Mouse (Mus musculus): ENCODE measurements around the gene Tmem144. TPM values are rescaled to one million over a fixed set of nuclear protein-coding genes. Genes with fewer than 3 reads are reported as not detected.
A peak's percentile ranks its signal among the peaks of the same experiment; 100 is the strongest.
"Not testable (repeated sequence)": the region's sequence is repeated elsewhere in the genome, so short reads cannot be mapped to it uniquely, and the experiment has no call there.

Tmem144 gene
- total and polyA plus RNA-seq, 3 experiments = 2.1 to 14.6 (median 9.0) TPM

DNA sequence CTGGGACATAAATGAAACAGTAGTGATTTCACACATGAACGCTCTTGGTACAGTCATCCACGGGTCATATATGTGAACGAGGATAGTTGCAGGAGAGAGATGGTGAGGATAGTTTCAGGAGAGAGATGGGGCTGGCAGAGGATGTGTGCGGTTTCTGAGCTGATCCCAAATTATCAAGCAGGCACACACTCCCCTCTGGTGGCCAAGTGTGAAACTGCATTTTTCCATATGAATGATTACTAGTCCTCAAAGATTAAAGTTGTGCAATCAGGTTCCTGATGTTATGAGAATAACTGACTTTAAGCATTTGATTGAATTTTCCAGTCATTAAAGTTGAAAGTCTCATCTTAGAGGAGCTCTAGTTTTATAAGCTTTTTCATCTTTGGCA is 43.4 kb downstream of the Tmem144 start:
- DNase-seq = peak; percentile 65

DNA sequence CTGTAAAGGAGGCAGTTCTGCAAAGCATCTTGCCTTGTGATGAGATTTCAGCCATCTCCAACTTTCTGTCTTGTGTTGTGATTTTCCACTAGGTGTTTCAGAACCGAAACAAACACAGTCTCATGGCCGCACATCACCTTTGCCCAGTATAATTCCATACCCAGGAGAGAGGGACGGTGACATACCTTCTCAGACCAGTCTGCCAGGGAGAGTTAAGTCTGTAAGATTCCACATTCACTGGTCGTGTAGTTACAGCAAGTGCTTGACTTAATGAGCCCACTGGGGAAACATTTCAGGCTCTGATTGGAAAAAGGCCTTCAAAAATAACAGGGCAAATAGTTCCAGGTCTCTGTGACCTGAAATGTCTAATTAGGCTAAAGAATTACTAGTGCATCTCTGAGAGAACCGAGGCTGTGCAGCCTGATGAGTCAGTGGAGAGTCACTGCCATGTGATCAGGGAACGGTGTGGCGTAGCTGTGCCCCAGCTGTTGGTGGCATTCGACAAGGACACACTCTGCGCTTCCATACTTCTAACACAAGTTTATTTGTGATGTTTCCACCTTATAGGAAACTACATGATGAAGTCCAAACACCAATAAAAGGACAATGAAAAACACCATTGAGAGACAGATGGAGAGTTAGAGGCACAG is 43.9 kb downstream of the Tmem144 start:
- peak; percentile 62 for DNase-seq

DNA sequence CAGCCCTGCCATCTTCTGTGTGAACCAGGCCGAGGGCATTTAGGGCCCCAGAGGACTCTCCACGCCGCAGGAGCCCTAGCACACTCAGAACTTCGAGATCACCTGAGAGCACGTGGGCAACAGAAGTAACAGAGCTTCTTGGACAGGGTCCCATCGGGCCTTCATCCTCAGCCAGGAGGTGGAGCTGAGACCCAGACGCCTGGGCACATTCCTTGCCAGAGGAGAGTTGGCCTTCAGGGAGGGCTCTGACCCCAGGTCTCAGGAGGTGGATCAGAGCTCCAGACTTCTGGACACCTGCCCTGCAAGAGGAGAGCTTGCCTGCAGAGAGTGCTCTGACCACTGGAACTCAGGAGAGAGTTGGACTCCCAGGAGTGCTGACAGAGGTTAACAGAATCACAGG is 51.8 kb downstream of the Tmem144 start:
- DNase-seq = not testable (repeated sequence)

DNA sequence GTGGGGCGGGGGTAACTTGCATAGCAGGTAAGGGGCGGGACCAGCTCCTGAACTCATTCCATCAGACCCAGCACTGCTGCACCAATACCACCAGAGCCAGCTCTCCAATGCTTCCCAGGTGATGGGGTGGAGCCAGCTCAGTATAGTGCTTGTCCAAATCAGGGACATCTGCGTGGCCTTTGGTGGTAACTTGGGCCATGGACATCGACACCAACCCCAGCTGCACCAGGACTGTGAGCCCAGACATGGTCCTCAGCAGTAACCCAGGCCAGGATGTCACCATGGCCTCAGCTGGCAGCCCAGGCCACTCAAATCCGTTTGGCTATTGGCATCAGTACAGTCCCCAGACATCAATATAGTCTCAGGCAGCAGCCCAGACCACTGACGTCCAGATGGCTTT is 60.3 kb downstream of the Tmem144 start:
- DNase-seq = no peak

DNA sequence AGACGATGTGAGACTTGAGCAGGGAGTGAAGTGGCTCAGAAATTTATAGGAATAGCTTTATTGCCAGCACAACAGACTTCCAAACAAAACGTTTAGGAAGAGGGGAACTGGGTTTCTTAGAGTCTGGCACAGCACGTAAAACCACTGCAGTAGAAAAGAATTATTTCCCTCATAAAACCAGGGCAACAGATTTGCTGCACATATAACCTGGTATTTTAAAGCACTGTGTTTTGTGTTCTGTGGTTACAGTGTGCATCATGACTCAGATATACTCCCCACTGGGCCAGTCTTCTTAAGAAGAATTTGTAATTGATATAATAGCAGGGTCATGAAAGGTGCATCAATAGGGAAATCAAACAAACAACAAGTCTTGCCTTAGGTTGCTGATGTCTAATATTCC is 62.2 kb downstream of the Tmem144 start:
- DNase-seq = no peak

DNA sequence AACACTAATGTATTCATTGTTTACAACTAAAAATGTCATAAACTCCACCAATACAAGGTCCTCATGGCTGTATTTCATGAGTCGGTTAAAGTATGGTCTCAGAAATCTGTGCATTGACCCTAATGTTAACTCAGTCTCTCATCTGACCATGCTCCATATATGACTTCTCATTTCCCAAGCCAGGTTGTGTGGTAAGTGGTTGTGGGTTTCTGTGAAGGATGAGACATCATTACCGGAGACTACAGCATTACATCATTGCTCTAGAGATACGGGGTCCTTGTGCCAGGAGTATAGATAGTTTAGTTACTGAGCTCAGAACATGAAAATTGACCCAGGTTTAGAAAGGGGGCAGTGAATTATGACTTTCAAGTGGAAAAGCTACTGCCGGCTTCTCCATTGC is 63.0 kb downstream of the Tmem144 start:
- DNase-seq = no peak

DNA sequence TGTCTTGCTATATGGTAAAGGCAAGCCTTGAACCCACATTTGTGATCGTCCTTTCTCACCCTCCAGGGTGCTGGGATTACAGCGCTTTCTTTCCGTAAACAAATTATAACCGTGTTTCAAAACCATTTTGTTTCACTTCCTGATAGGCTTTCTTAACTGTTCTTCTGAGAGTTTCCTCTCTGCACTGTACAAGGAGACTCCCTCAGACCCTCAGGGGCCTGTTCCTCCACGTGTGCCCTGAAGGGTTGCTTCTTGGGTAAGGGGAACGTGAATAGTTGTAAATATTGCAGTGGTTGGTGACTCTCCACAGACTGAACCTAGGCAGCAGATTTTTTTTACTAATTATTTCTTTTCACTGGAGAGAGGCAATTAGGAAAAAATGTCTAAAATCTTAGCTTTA is 63.6 kb downstream of the Tmem144 start:
- DNase-seq = no peak

DNA sequence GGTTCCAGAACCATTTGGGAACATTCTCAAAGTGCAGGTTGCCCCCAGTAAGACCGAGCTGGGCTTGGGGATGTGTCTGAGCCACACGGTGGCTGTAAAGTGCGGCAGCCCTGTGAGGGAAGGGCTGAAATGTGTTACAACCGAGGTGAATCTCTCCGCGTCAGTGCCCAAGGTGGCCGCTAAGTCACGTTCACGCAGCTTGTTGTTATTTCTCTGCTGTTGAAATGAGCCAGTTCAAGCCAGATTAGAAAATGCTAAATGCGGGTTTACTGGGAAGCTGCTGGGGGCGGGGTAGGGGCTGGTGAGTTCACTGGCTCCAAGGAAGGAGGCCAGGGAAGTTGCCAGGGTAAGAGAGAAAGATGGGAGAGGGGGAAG is 68.2 kb downstream of the Tmem144 start:
- DNase-seq = no peak

DNA sequence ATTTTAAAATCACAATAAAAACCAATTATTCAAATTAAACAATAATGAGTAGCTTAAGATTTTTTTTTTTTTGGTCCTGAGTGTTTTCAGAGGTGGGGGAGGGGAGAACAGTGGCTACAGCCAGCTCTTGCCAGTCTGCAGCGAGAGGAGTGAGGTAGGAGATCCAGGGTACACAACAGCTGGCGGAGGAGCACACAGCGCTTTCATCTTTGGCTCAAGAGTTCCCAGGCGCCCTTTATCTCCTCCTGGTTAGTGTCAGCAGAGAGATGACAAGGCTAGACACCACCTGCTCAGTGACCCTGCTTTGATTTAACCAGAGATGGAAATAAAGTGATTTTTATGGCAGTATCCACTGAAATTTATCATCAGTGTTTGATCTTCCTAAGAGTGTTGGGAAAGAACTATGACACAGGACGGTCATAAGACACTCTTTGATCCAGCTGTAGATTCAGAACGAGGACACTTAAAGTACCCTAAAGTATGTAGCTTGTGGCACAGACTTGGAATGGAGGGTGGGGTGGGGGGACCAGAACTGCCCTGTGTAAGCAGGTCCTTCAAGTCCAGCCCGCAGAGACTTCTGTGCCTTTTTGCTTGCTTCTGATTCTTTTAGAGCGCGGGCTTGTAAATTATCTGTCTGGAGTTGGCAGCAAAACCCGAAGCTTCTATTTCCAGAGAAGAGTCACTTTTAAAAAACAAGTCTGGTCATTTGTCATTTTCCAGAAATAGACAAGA is 68.8 kb downstream of the Tmem144 start:
- DNase-seq = peak; percentile 7

DNA sequence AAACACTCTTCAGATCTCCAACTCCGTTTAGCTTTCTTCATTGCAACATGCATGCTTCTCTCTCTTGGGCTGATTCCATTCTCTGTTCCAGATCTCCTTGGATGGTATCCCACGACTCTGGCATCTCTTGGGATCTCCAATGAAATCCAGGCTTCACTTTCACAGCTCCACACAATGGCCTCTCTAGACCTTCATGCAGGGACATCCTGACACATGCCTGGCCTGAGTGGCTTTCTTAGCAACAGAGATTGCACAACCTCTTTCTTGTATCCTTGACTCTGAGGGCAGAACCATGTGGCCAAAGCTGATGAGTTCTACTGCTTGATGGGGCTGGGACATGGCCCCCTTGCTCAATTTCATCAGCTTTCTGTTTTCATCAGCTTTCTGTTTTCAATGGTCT is 79.9 kb downstream of the Tmem144 start:
- DNase-seq = peak; percentile 6

Other genes with a start within 250 kb of the Tmem144 start
- 1 to 10 TPM; 1.0 to 2.2 TPM for gene 4930579G24Rik, start 223.7 kb downstream of the Tmem144 start, total RNA-seq (2021)
- 1.1 and 1.2 TPM in 2 replicates for gene 4930579G24Rik, start 223.7 kb downstream of the Tmem144 start, polyA plus RNA-seq (2012; rRNA removed)
- gene Etfdh, start 223.3 kb downstream of the Tmem144 start, total RNA-seq (2021) = 100 to 1,000 TPM; 210 to 240 TPM
- 549 and 654 TPM in 2 replicates for gene Etfdh, start 223.3 kb downstream of the Tmem144 start, polyA plus RNA-seq (2012; rRNA removed)
- not detected for gene Rxfp1, start 114.9 kb downstream of the Tmem144 start, total RNA-seq (2021)
- not detected in 2 replicates for gene Rxfp1, start 114.9 kb downstream of the Tmem144 start, polyA plus RNA-seq (2012; rRNA removed)
- 10 to 100 TPM in 1 of 2 experiments, 1 to 10 TPM in 1; 6.2 to 31.2 TPM for gene Fam198b, start 31.8 kb upstream of the Tmem144 start, total RNA-seq (2021)
- 2.8 and 5.4 TPM in 2 replicates for gene Fam198b, start 31.8 kb upstream of the Tmem144 start, polyA plus RNA-seq (2012; rRNA removed)